Comparison of ENCODE assay signal across 8 mouse cellular contexts in the genomic region with DNA sequence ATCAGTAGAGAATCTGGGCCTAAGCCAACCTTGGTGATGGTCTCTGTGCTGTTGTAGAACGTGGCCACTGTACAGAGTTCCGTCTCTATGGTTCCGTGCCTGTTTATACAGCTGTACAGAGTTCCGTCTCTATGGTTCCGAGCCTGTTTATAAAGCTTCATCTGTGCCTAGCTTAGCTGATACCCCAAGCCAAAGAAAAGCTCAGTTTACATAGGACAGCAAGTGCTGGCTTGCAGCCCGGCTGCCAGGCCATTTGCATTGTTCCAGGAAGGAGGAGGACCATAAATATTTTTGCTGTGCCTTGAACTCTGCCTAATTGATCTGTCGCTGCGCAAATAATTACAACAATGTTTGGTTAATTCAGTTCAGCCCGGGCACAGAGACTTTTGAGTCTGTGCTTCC. TPM values are rescaled to one million over a fixed set of nuclear protein-coding genes. Genes with fewer than 3 reads are reported as not detected.
DNase-seq lines count a peak whose midpoint lies in the region; ATAC-seq and TF ChIP-seq lines count a peak whose summit lies in the region.

No protein-coding gene starts in this region.

- TF ChIP-seq POLR2A in kidney, adult 2 months (IDR thresholded peaks at IDR 0.05; ENCODE audit: low read depth, low read length), result no peak

- ATAC-seq in megakaryocyte-erythroid progenitor cell, adult 5-6 weeks (replicated peaks; ENCODE audit: low FRiP score, low TSS enrichment, poor library complexity, severe bottlenecking), result 0 out of 2 replicates have a peak, but pooled peaks have one; percentile 19

- WGBS in kidney, adult 2 months, result 6% methylated on average over 9 of the region's 9 CpGs

- peak; percentile 70 for DNase-seq in adrenal gland, postnatal 10 days
- DNase-seq in embryo, embryonic 9.5 days (ENCODE audit: extremely low spot score), result peak; percentile 43
- peak; percentile 20 for DNase-seq in heart, adult 8-10 months (ENCODE audit: low spot score)
- DNase-seq in kidney, adult 2 months, result peak; percentile 72
- peak; percentile 32 to 37 for DNase-seq in left cerebral cortex, postnatal 36 days (ENCODE audit: low spot score in 2 of 2)
- DNase-seq in right cerebral cortex, postnatal 36 days (ENCODE audit: low spot score in 2 of 2), result peak; percentile 17 to 21
- no peak for DNase-seq in thymus, postnatal 36 days

- H3K27ac ChIP-seq in kidney, adult 2 months (ENCODE audit: insufficient read depth, low read depth, low read length), result no peak overlapping the region; the same call in 1 of the 2 replicates

- H3K36me3 ChIP-seq in kidney, adult 2 months (ENCODE audit: control insufficient read depth, insufficient read depth, low read length), result no peaks in the 10 kb centered on the region

- H3K27me3 ChIP-seq in kidney, adult 2 months (replicated peaks; ENCODE audit: control insufficient read depth, insufficient read depth, low read length), result no peaks in the 10 kb centered on the region

- peak overlapping the region; percentile 36 for H3K4me3 ChIP-seq in kidney, adult 2 months (ENCODE audit: insufficient read depth, low read depth, low read length)

- TF ChIP-seq CTCF in kidney, adult 2 months (conservative IDR thresholded peaks at IDR 0.05; ENCODE audit: insufficient read depth, insufficient read length, low read depth, low read length), result no peak

- no peaks in the 10 kb centered on the region for H3K4me1 ChIP-seq in kidney, adult 2 months (ENCODE audit: control insufficient read depth, insufficient read depth, low read length)

- intact Hi-C loops in left cerebral cortex, postnatal 36 days (cut with DNase I), result no loop called here

RNA-seq across cellular contexts. Expression of a gene that starts 15.7 kb away (rescaled TPM):
- 1 to 10 TPM; 1.1 to 1.7 TPM for total RNA-seq in adrenal gland, postnatal 10 days (2021)
- total RNA-seq in heart, adult 8-10 months (2022), result under 1 TPM in 1 of 4 experiments, not detected in 3; 0.14 TPM
- polyA plus RNA-seq in kidney, adult 2 months (2012; rRNA removed), result not detected in 2 replicates
- 10 to 100 TPM; 11.5 to 15.1 TPM for total RNA-seq in left cerebral cortex, postnatal 36 days (2021)
- not detected in 2 replicates for total RNA-seq in megakaryocyte-erythroid progenitor cell, adult 5-6 weeks (2014; fragmentation: Nextera tagmentation)
- total RNA-seq in megakaryocyte-erythroid progenitor cell, adult 5-6 weeks (2017), result not detected in 2 replicates

RNA-seq across cellular contexts. Expression of a gene that starts 26.2 kb away (rescaled TPM):
- total RNA-seq in adrenal gland, postnatal 10 days (2021), result under 1 TPM in 1 of 2 experiments, not detected in 1; 0.30 TPM
- not detected for total RNA-seq in heart, adult 8-10 months (2022)
- polyA plus RNA-seq in kidney, adult 2 months (2012; rRNA removed), result 0.20 and 0.35 TPM in 2 replicates
- total RNA-seq in left cerebral cortex, postnatal 36 days (2021), result not detected
- 7.4 TPM in 1 of 2 replicates, not detected in the other for total RNA-seq in megakaryocyte-erythroid progenitor cell, adult 5-6 weeks (2014; fragmentation: Nextera tagmentation)
- 2.0 TPM in 1 of 2 replicates, not detected in the other for total RNA-seq in megakaryocyte-erythroid progenitor cell, adult 5-6 weeks (2017)

Comparison
In these comparisons a context has a peak if more than half of its experiments do, and no peak if none do; other contexts are left out.
1. DNase-seq: peak in adrenal gland, postnatal 10 days (single experiment), embryo, embryonic 9.5 days (single experiment), heart, adult 8-10 months (single experiment), kidney, adult 2 months (single experiment), left cerebral cortex, postnatal 36 days (2 of 2) and right cerebral cortex, postnatal 36 days (2 of 2); none in thymus, postnatal 36 days (0 of 2).
2. RNA of a gene that starts 15.7 kb away (total RNA-seq): 11.5 to 15.1 TPM in left cerebral cortex, postnatal 36 days; 1.1 to 1.7 TPM in adrenal gland, postnatal 10 days, 0.14 TPM in heart, adult 8-10 months and not detected in megakaryocyte-erythroid progenitor cell, adult 5-6 weeks; every median in the first group is over 4 times any median in the second.